Mouse (Mus musculus) liver, postnatal 0 days (tissue): ENCODE measurements at regions not wholly inside any gene's neighbourhood (a gene's known extent, or its start where the extent isn't known, plus 50 kb on each side); places are given as distances from the start of the nearest gene placed in this dataset.

Experiments
- ATAC-seq: fragments of 200-750 bp; cut with Nextera tagmentation; 2 replicates; pipeline ENCODE4 v1.8.0; 2017; ENCODE audit warnings: mild to moderate bottlenecking, moderate library complexity
- DNase-seq: peaks from one replicate; pipeline ENCODE4 v3.0.0-alpha.2; 2016
- H3K27ac ChIP-seq: fragments of 300-500 bp; sonication (generic); 2 replicates; pipeline ENCODE4 v1.5.1; 2014; ENCODE audit warnings: antibody characterized with exemption, moderate library complexity, mild to moderate bottlenecking, low read depth
- H3K27me3 ChIP-seq: fragments of 300-500 bp; sonication (generic); 2 replicates; pipeline ENCODE4 v1.6.1; 2014; ENCODE audit warnings: low read length, control low read depth, mixed read lengths; ENCODE audit not compliant: insufficient read depth
- H3K36me3 ChIP-seq: fragments of 300-500 bp; sonication (generic); replicated peaks from 2 replicates; pipeline ENCODE4 v1.6.1; 2014; ENCODE audit warnings: mild to moderate bottlenecking, control low read depth, low read length, moderate library complexity, mixed read lengths; ENCODE audit not compliant: insufficient read depth
- H3K4me1 ChIP-seq: fragments of 300-500 bp; sonication (generic); 2 replicates; pipeline ENCODE4 v1.6.1; 2014; ENCODE audit warnings: antibody characterized with exemption, mild to moderate bottlenecking, control low read depth; ENCODE audit not compliant: insufficient read depth
- H3K4me2 ChIP-seq: fragments of 300-500 bp; sonication (generic); 2 replicates; pipeline ENCODE4 v1.6.1; 2014; ENCODE audit warnings: low read depth, mild to moderate bottlenecking, low read length, moderate library complexity, mixed read lengths
- H3K4me3 ChIP-seq: fragments of 300-500 bp; sonication (generic); 2 replicates; pipeline ENCODE4 v1.5.1; 2014; ENCODE audit warnings: low read depth, low read length
- H3K9ac ChIP-seq: fragments of 300-500 bp; sonication (generic); replicated peaks from 2 replicates; pipeline ENCODE4 v1.6.1; 2014; ENCODE audit warnings: mild to moderate bottlenecking, moderate library complexity
- H3K9me3 ChIP-seq: fragments of 300-500 bp; sonication (generic); 2 replicates; pipeline ENCODE4 v1.6.1; 2016; ENCODE audit warnings: mild to moderate bottlenecking, control low read depth, low read length, mixed read lengths
- CTCF ChIP-seq: sonication (generic); IDR thresholded peaks from 2 replicates; pipeline ENCODE4 v1.5.1; 2016; ENCODE audit warnings: antibody characterized with exemption, low read depth
- EP300 ChIP-seq: IDR thresholded peaks from 2 replicates; pipeline ENCODE4 v1.6.1; 2016; ENCODE audit warnings: antibody characterized with exemption, low read depth, mild to moderate bottlenecking
- WGBS: fragments of 180-500 bp; shearing (Covaris S2); extraction: QIAGEN DNeasy Blood & Tissue Kit; methylation state at CpG from one replicate; pipeline ENCODE4 v1.1.7; 2014; ENCODE audit not compliant: insufficient replicate concordance; 5-methylcytosine and 5-hydroxymethylcytosine counted together

GRCm38 (mm10) chr3:40426070-40426469, 105.0 kb upstream of the Intu start:
- Histone ChIP-seq H3K4me1 (no peaks in the 10 kb centered on the region), H3K4me2 (no peak overlapping the region), H3K27ac (no peak overlapping the region), H3K27me3 (no peaks in the 10 kb centered on the region), H3K4me3 (no peak overlapping the region), H3K36me3 (no peaks in the 10 kb centered on the region), H3K9ac (no peak overlapping the region), H3K9me3 (no peaks in the 10 kb centered on the region)
- 75% methylated on average over 4 of the region's 4 CpGs for WGBS
- no peak for DNase-seq
- no peak for TF ChIP-seq EP300
- TF ChIP-seq CTCF = no peak
- no peak for ATAC-seq

- H3K9ac ChIP-seq = no peak overlapping the region
- H3K4me3 ChIP-seq = no peak overlapping the region
- DNase-seq = no peak
- H3K4me2 ChIP-seq = no peak overlapping the region
- H3K27me3 ChIP-seq = no peaks in the 10 kb centered on the region
- TF ChIP-seq CTCF (no peak), EP300 (no peak)
- WGBS = 71% methylated on average over 5 of the region's 5 CpGs
- H3K9me3 ChIP-seq = no peaks in the 10 kb centered on the region
- no peak overlapping the region for H3K27ac ChIP-seq
- no peak for ATAC-seq
- H3K4me1 ChIP-seq = no peaks in the 10 kb centered on the region
- no peaks in the 10 kb centered on the region for H3K36me3 ChIP-seq
These were observed 103.1 kb upstream of the Intu start for GRCm38 (mm10) chr3:40428021-40428420.

- WGBS = 81% methylated on average over 4 of the region's 4 CpGs
- Histone ChIP-seq H3K27me3 (no peaks in the 10 kb centered on the region), H3K4me2 (no peak overlapping the region), H3K9ac (no peak overlapping the region), H3K27ac (no peak overlapping the region), H3K9me3 (no peaks in the 10 kb centered on the region), H3K4me1 (no peaks in the 10 kb centered on the region), H3K4me3 (no peak overlapping the region), H3K36me3 (no peaks in the 10 kb centered on the region)
- no peak for ATAC-seq
- no peak for DNase-seq
- TF ChIP-seq EP300 (no peak), CTCF (no peak)
These were observed 92.8 kb upstream of the Intu start for GRCm38 (mm10) chr3:40438251-40438650.

GRCm38 (mm10) chr3:40441092-40442036, 89.7 kb upstream of the Intu start:
- TF ChIP-seq CTCF (no peak), EP300 (no peak)
- Histone ChIP-seq H3K9me3 (no peaks in the 10 kb centered on the region), H3K27me3 (no peaks in the 10 kb centered on the region), H3K4me2 (no peak overlapping the region), H3K36me3 (no peaks in the 10 kb centered on the region), H3K4me1 (no peaks in the 10 kb centered on the region), H3K4me3 (no peak overlapping the region), H3K27ac (no peak overlapping the region), H3K9ac (no peak overlapping the region)
- DNase-seq (no peak), ATAC-seq (no peak)
- WGBS = 52% methylated on average over 14 of the region's 14 CpGs

- H3K9ac ChIP-seq = no peak overlapping the region
- no peak for ATAC-seq
- H3K4me1 ChIP-seq = no peaks in the 10 kb centered on the region
- TF ChIP-seq EP300 = no peak
- peak; percentile 74 for TF ChIP-seq CTCF
- H3K4me2 ChIP-seq = no peak overlapping the region
- DNase-seq = peak; percentile 66
- H3K27ac ChIP-seq = no peak overlapping the region
- H3K36me3 ChIP-seq = no peaks in the 10 kb centered on the region
- H3K4me3 ChIP-seq = no peak overlapping the region
- no peaks in the 10 kb centered on the region for H3K9me3 ChIP-seq
- H3K27me3 ChIP-seq = no peaks in the 10 kb centered on the region
- WGBS = 36% methylated on average over 20 of the region's 20 CpGs
These were observed 87.1 kb upstream of the Intu start for GRCm38 (mm10) chr3:40443788-40444595.

GRCm38 (mm10) chr3:40452958-40453357, 78.1 kb upstream of the Intu start:
- DNase-seq = no peak
- Histone ChIP-seq H3K9ac (no peak overlapping the region), H3K9me3 (no peaks in the 10 kb centered on the region), H3K4me2 (no peak overlapping the region), H3K27me3 (no peaks in the 10 kb centered on the region), H3K27ac (no peak overlapping the region), H3K36me3 (no peaks in the 10 kb centered on the region), H3K4me1 (no peaks in the 10 kb centered on the region), H3K4me3 (no peak overlapping the region)
- TF ChIP-seq CTCF (no peak), EP300 (no peak)
- WGBS = 73% methylated on average over 5 of the region's 5 CpGs
- no peak for ATAC-seq
